Mouse (Mus musculus) activated CD4-positive, CD25-positive, alpha-beta regulatory T cell (primary cell): ENCODE results near the gene Gabra6. TPM values are rescaled to one million over a fixed set of nuclear protein-coding genes. Genes with fewer than 3 reads are reported as not detected.

Experiments used
- polyA plus RNA-seq, 2 experiments: library from polyadenylated mRNA; unstranded; fragments of 100-300 nt; shearing (Covaris generic); gene quantifications; one replicate each; pipeline ENCODE4 v1.2.1; 2017

Gabra6 gene
- not detected for polyA plus RNA-seq

GRCm38 (mm10) chr11:42320882-42321281 is at the start of gene Gabra6:
Gene Gabra6 (minus strand): TSS chr11:42321072.

Other genes with a start within 250 kb of the Gabra6 start
- under 1 TPM in 1 of 2 experiments, not detected in 1; 0.45 TPM for gene Gabra1, start 138.1 kb downstream of the Gabra6 start, polyA plus RNA-seq
- under 1 TPM in 1 of 2 experiments, not detected in 1; 0.12 TPM for gene Gabrb2, start 98.7 kb upstream of the Gabra6 start, polyA plus RNA-seq